Mouse (Mus musculus): ENCODE measurements at regions not wholly inside any gene's neighbourhood (a gene's known extent, or its start where the extent isn't known, plus 50 kb on each side); places are given as distances from the start of the nearest gene placed in this dataset.
A peak's percentile ranks its signal among the peaks of the same experiment; 100 is the strongest.

GRCm38 (mm10) chr15:64626359-64626758, 191.1 kb upstream of the Gm21798 start:
- Histone ChIP-seq H3K27ac (replicated peaks) (no peak overlapping the region), H3K4me1 (peaks cover 11% of the 10 kb centered on the region), H3K9ac (no peak overlapping the region), H3K9me3 (no peaks in the 10 kb centered on the region), H3K4me3 (no peak overlapping the region), H3K4me2 (no peak overlapping the region), H3K27me3 (replicated peaks) (peaks cover 8% of the 10 kb centered on the region), H3K36me3 (no peaks in the 10 kb centered on the region)
- WGBS = 80% methylated on average over 6 of the region's 6 CpGs
- ATAC-seq (ENCODE audit: extremely low read depth, insufficient number of reproducible peaks, low FRiP score, low TSS enrichment) = no peak

GRCm38 (mm10) chr15:64627258-64627657, 190.2 kb upstream of the Gm21798 start:
- no peak for ATAC-seq (ENCODE audit: extremely low read depth, insufficient number of reproducible peaks, low FRiP score, low TSS enrichment)
- no peak overlapping the region for H3K27ac ChIP-seq (replicated peaks)
- H3K9ac ChIP-seq = no peak overlapping the region
- 14% methylated on average over 9 of the region's 9 CpGs for WGBS
- H3K36me3 ChIP-seq = no peaks in the 10 kb centered on the region
- H3K27me3 ChIP-seq (replicated peaks) = peaks cover 8% of the 10 kb centered on the region
- H3K4me1 ChIP-seq = peaks cover 3% of the 10 kb centered on the region
- H3K4me2 ChIP-seq = peak overlapping the region; percentile 45
- no peaks in the 10 kb centered on the region for H3K9me3 ChIP-seq
- H3K4me3 ChIP-seq = no peak overlapping the region

All from heart, embryonic 13.5 days (tissue).